Mouse (Mus musculus): Measurements from ENCODE around the gene Otc. TPM values are rescaled to one million over a fixed set of nuclear protein-coding genes. Genes with fewer than 3 reads are reported as not detected.

The Otc gene
- total and polyA plus RNA-seq, 3 experiments, result 0.12 TPM; not detected in 2

GRCm38 (mm10) chrX:10257774-10258173 is 5.7 kb downstream of the Otc start:
- dilution Hi-C loops (cut with MboI; ENCODE audit: extremely low pct_ligation_motif_present, extremely low pct_unique_long_range_greater_than_20kb, low sequenced_read_pairs) (no loop called here), in situ Hi-C loops (cut with MboI; ENCODE audit: low pct_ligation_motif_present, low pct_unique_long_range_greater_than_20kb, low sequenced_read_pairs) (no loop called here)
- H3K27me3 ChIP-seq (replicated peaks), result no peaks in the 10 kb centered on the region
- TF ChIP-seq JUN (IDR thresholded peaks at IDR 0.05; ENCODE audit: insufficient read depth, low read depth, low read length), result no peak
- no peak for TF ChIP-seq MYC (IDR thresholded peaks at IDR 0.05; ENCODE audit: low read depth, low read length)
- TF ChIP-seq GABPA (IDR thresholded peaks at IDR 0.05; ENCODE audit: insufficient replicate concordance, low read depth, low read length), result no peak
- no peak for TF ChIP-seq CTCF (conservative IDR thresholded peaks at IDR 0.05 in 1 of 2, IDR thresholded peaks at IDR 0.05 in 1 of 2; ENCODE audit: low read depth in 2 of 2, low read length in 2 of 2)
- TF ChIP-seq JUND (conservative IDR thresholded peaks at IDR 0.05; ENCODE audit: low read depth, low read length), result no peak
- no peak for TF ChIP-seq MXI1 (IDR thresholded peaks at IDR 0.05; ENCODE audit: low read depth, low read length)
- TF ChIP-seq ETS1 (conservative IDR thresholded peaks at IDR 0.05; ENCODE audit: low read depth, low read length), result no peak
- TF ChIP-seq MAFK (IDR thresholded peaks at IDR 0.05; ENCODE audit: insufficient replicate concordance, low read length), result no peak
- TF ChIP-seq USF2 (conservative IDR thresholded peaks at IDR 0.05; ENCODE audit: low read depth, low read length), result no peak
- TF ChIP-seq SMC3 (IDR thresholded peaks at IDR 0.05; ENCODE audit: low read depth, low read length), result no peak
- TF ChIP-seq NELFE (IDR thresholded peaks at IDR 0.05; ENCODE audit: low read depth, low read length), result no peak
- TF ChIP-seq MEF2A (IDR thresholded peaks at IDR 0.05; ENCODE audit: borderline replicate concordance, low read depth, low read length), result no peak
- no peak for TF ChIP-seq POLR2AphosphoS2 (IDR thresholded peaks at IDR 0.05; ENCODE audit: low read depth, low read length)
- TF ChIP-seq UBTF (IDR thresholded peaks at IDR 0.05; ENCODE audit: low read depth, low read length), result no peak
- no peak for TF ChIP-seq MAX (IDR thresholded peaks at IDR 0.05; ENCODE audit: low read length)
- no peak for TF ChIP-seq TCF12 (IDR thresholded peaks at IDR 0.05; ENCODE audit: low read depth, low read length)
- TF ChIP-seq CHD2 (IDR thresholded peaks at IDR 0.05; ENCODE audit: low read length), result no peak
- no peak for TF ChIP-seq ZNF384 (IDR thresholded peaks at IDR 0.05; ENCODE audit: low read depth, low read length)
- no peak for TF ChIP-seq EP300 (IDR thresholded peaks at IDR 0.05; ENCODE audit: low read length)
- TF ChIP-seq ELF1 (IDR thresholded peaks at IDR 0.05; ENCODE audit: low read depth, low read length), result no peak
- no peaks in the 10 kb centered on the region for H3K9me3 ChIP-seq (replicated peaks; ENCODE audit: low read length)
- no peak for DNase-seq (ENCODE audit: extremely low read depth)
- H3K27ac ChIP-seq (ENCODE audit: insufficient read depth, low read depth), result no peak overlapping the region
- H3K4me3 ChIP-seq (replicated peaks in 1 of 3; ENCODE audit: low read depth in 2 of 3, low read length in 2 of 3, poor library complexity in 1 of 3), result no peak overlapping the region
- no peak overlapping the region for H3K9ac ChIP-seq (ENCODE audit: insufficient read depth, low read depth)
- no peaks in the 10 kb centered on the region for H3K36me3 ChIP-seq (replicated peaks in 1 of 2; ENCODE audit: control insufficient read depth in 1 of 2, insufficient read depth in 1 of 2, low read length in 1 of 2)
- H3K4me2 ChIP-seq (ENCODE audit: insufficient read depth, low read depth, poor library complexity, severe bottlenecking), result no peak overlapping the region
- H3K79me2 ChIP-seq (replicated peaks; ENCODE audit: control insufficient read depth, extremely low read depth, insufficient read depth, poor library complexity, severe bottlenecking), result no peaks in the 10 kb centered on the region
- H3K4me1 ChIP-seq (ENCODE audit: control insufficient read depth in 1 of 2, insufficient read depth in 2 of 2), result no peaks in the 10 kb centered on the region

GRCm38 (mm10) chrX:10258260-10258659 is 6.2 kb downstream of the Otc start:
- H3K4me2 ChIP-seq (ENCODE audit: insufficient read depth, low read depth, poor library complexity, severe bottlenecking), result no peak overlapping the region
- H3K27me3 ChIP-seq (replicated peaks), result no peaks in the 10 kb centered on the region
- no peak overlapping the region for H3K4me3 ChIP-seq (replicated peaks in 1 of 3; ENCODE audit: low read depth in 2 of 3, low read length in 2 of 3, poor library complexity in 1 of 3)
- no peak overlapping the region for H3K9ac ChIP-seq (ENCODE audit: insufficient read depth, low read depth)
- no peaks in the 10 kb centered on the region for H3K9me3 ChIP-seq (replicated peaks; ENCODE audit: low read length)
- H3K36me3 ChIP-seq (replicated peaks in 1 of 2; ENCODE audit: control insufficient read depth in 1 of 2, insufficient read depth in 1 of 2, low read length in 1 of 2), result no peaks in the 10 kb centered on the region
- no peak for DNase-seq (ENCODE audit: extremely low read depth)
- H3K27ac ChIP-seq (ENCODE audit: insufficient read depth, low read depth), result no peak overlapping the region
- dilution Hi-C loops (cut with MboI; ENCODE audit: extremely low pct_ligation_motif_present, extremely low pct_unique_long_range_greater_than_20kb, low sequenced_read_pairs), result no loop called here
- in situ Hi-C loops (cut with MboI; ENCODE audit: low pct_ligation_motif_present, low pct_unique_long_range_greater_than_20kb, low sequenced_read_pairs), result no loop called here
- H3K79me2 ChIP-seq (replicated peaks; ENCODE audit: control insufficient read depth, extremely low read depth, insufficient read depth, poor library complexity, severe bottlenecking), result no peaks in the 10 kb centered on the region
- TF ChIP-seq UBTF (IDR thresholded peaks at IDR 0.05; ENCODE audit: low read depth, low read length) (no peak), USF1 (IDR thresholded peaks at IDR 0.05; ENCODE audit: low read depth, low read length) (no peak), JUND (conservative IDR thresholded peaks at IDR 0.05; ENCODE audit: low read depth, low read length) (no peak), MEF2A (IDR thresholded peaks at IDR 0.05; ENCODE audit: borderline replicate concordance, low read depth, low read length) (no peak), MYC (IDR thresholded peaks at IDR 0.05; ENCODE audit: low read depth, low read length) (no peak), E2F4 (IDR thresholded peaks at IDR 0.05; ENCODE audit: insufficient replicate concordance, low read depth, low read length) (no peak), KAT2A (IDR thresholded peaks at IDR 0.05; ENCODE audit: insufficient replicate concordance, low read length) (no peak), ZMIZ1 (IDR thresholded peaks at IDR 0.05; ENCODE audit: low read depth, low read length) (no peak), MXI1 (IDR thresholded peaks at IDR 0.05; ENCODE audit: low read depth, low read length) (no peak), GABPA (IDR thresholded peaks at IDR 0.05; ENCODE audit: insufficient replicate concordance, low read depth, low read length) (no peak), ZC3H11A (IDR thresholded peaks at IDR 0.05; ENCODE audit: low read depth, low read length) (no peak), RAD21 (IDR thresholded peaks at IDR 0.05; ENCODE audit: low read depth, low read length) (no peak), RCOR1 (conservative IDR thresholded peaks at IDR 0.05; ENCODE audit: low read depth, low read length) (no peak), CHD2 (IDR thresholded peaks at IDR 0.05; ENCODE audit: low read length) (no peak), USF2 (conservative IDR thresholded peaks at IDR 0.05; ENCODE audit: low read depth, low read length) (no peak), BHLHE40 (IDR thresholded peaks at IDR 0.05; ENCODE audit: low read depth, low read length) (no peak), NELFE (IDR thresholded peaks at IDR 0.05; ENCODE audit: low read depth, low read length) (no peak)
- no peaks in the 10 kb centered on the region for H3K4me1 ChIP-seq (ENCODE audit: control insufficient read depth in 1 of 2, insufficient read depth in 2 of 2)
